Mouse (Mus musculus): ENCODE data around the gene Ehmt2. TPM values are rescaled to one million over a fixed set of nuclear protein-coding genes. Genes with fewer than 3 reads are reported as not detected.
"Not testable (repeated sequence)": the region's sequence is repeated elsewhere in the genome, so short reads cannot be mapped to it uniquely, and the experiment has no call there.

Ehmt2 gene
- polyA plus RNA-seq, 1 experiment from 2014 or later = 103 TPM

GRCm38 (mm10) chr17:34950514-34951455 lies 52.5 kb downstream of the Ehmt2 start:
- Histone ChIP-seq H3K27me3 (peaks cover 12% of the 10 kb centered on the region), H3K4me3 (peak overlapping the region; percentile 97), H3K9me3 (no peaks in the 10 kb centered on the region), H3K27ac (peak overlapping the region; percentile 94), H3K4me1 (peaks cover 13% of the 10 kb centered on the region), H3K9ac (peak overlapping the region; percentile 100), H3K4me2 (replicated peaks) (peak overlapping the region; percentile 97), H3K36me3 (peaks cover 19% of the 10 kb centered on the region)
- no peak for ATAC-seq (ENCODE audit: low FRiP score, low read depth)
- WGBS = 16% methylated on average over 10 of the region's 10 CpGs

GRCm38 (mm10) chr17:34951636-34952377 lies 53.5 kb downstream of the Ehmt2 start:
- under 1% methylated on average over 29 of the region's 29 CpGs for WGBS

DNA sequence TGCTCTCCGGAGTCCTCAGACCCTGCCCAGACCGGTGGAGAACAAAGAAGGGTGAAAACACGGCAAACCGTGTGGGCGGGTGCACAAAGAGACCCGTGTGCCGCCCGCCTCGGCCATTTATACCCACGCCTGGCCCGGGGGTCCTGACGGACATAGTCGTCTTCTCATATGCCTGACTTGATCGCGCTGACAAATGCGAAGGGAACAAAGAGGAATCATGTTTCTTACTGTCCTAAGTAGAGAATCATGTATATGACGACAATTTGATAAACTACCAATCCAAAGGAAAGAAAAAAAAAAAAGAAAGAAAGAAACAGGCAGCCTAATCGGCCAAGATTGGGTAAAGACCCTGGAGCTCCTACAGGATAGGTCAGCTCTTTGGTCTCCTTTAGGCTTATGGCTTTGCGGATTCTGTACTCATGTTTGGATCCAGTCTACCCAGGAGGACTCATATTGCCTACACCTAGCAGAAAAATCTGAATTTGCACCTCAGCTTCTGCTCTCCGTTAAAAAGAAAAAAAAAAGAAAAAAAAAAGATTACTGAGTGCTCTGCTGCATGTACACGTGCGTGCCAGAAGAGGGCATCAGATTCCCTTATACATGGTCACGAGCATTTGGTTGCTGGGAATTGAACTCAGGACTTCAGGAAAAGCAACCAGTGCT lies 54.2 kb downstream of the Ehmt2 start:
- Histone ChIP-seq H3K4me3 (peak overlapping the region; percentile 97), H3K27ac (peak overlapping the region; percentile 94), H3K27me3 (peaks cover 24% of the 10 kb centered on the region), H3K4me1 (peaks cover 13% of the 10 kb centered on the region), H3K4me2 (replicated peaks) (peak overlapping the region; percentile 97), H3K9me3 (no peaks in the 10 kb centered on the region), H3K36me3 (peaks cover 19% of the 10 kb centered on the region), H3K9ac (peak overlapping the region; percentile 100)
- peak; percentile 84 for ATAC-seq (ENCODE audit: low FRiP score, low read depth)
- WGBS = under 1% methylated on average over 23 of the region's 23 CpGs

More at GRCm38 (mm10) chr17:34951636-34952377, 53.5 kb downstream of the Ehmt2 start:
- Histone ChIP-seq H3K36me3 (peaks cover 19% of the 10 kb centered on the region), H3K27me3 (peaks cover 21% of the 10 kb centered on the region), H3K4me2 (replicated peaks) (peak overlapping the region; percentile 97), H3K4me3 (peak overlapping the region; percentile 97), H3K9me3 (no peaks in the 10 kb centered on the region), H3K27ac (peak overlapping the region; percentile 94), H3K4me1 (peaks cover 13% of the 10 kb centered on the region), H3K9ac (peak overlapping the region; percentile 100)
- no peak; the same call in 1 of the 2 replicates for ATAC-seq (ENCODE audit: low FRiP score, low read depth)

DNA sequence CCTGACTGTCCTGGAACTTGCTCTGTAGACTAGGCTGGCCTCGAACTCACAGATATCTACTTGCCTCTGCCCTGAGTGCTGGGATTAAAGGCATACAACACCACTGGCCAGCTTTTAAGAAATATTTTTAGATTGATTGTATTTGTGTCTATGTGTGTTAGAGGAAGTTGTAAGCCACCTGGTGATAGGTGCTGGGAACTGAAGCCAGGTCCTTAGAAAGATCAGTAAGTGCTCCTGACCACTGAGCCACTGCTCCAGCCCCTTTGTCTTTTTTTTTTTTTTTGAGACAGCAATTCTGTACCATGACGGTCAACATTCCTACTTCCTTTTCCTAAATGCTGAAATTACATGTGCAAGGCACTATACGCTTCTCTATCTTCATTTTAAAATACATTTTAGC lies 55.0 kb downstream of the Ehmt2 start:
- ATAC-seq (ENCODE audit: low FRiP score, low read depth) = no peak
- WGBS = 89% methylated on average over 3 of the region's 3 CpGs

DNA sequence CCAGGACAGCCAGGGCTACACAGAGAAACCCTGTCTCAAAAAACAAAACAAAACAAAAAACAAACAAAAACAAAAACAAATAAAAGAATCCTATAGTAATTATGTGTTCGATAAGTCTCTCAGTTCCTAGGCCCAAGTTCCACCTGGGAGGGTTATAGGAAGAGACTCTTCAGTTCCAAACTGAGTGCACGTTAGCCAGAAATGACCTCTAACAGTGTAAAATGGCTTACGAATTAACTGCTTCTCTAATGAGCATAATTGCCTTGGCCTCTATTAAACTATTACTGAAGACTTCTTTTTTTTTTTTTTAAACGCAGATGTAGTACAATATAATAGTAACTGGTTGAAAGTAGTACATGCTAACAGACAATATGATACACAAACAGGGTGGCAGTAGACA lies 55.6 kb downstream of the Ehmt2 start:
- H3K9me3 ChIP-seq = no peaks in the 10 kb centered on the region
- H3K4me3 ChIP-seq = no peak overlapping the region
- 91% methylated on average over 4 of the region's 4 CpGs for WGBS
- no peak for ATAC-seq (ENCODE audit: low FRiP score, low read depth)
- H3K9ac ChIP-seq = no peak overlapping the region
- H3K27ac ChIP-seq = no peak overlapping the region
- peaks cover 24% of the 10 kb centered on the region for H3K27me3 ChIP-seq
- peaks cover 19% of the 10 kb centered on the region for H3K36me3 ChIP-seq
- H3K4me1 ChIP-seq = peaks cover 13% of the 10 kb centered on the region
- H3K4me2 ChIP-seq (replicated peaks) = no peak overlapping the region

More for the DNA sequence above, 55.0 kb downstream of the Ehmt2 start:
- Histone ChIP-seq H3K4me1 (peaks cover 13% of the 10 kb centered on the region), H3K27me3 (peaks cover 24% of the 10 kb centered on the region), H3K4me2 (replicated peaks) (no peak overlapping the region), H3K27ac (no peak overlapping the region), H3K36me3 (peaks cover 19% of the 10 kb centered on the region), H3K4me3 (peak overlapping the region; percentile 97; the same call in 1 of the 2 replicates), H3K9ac (no peak overlapping the region), H3K9me3 (no peaks in the 10 kb centered on the region)

GRCm38 (mm10) chr17:34954831-34955230 lies 56.6 kb downstream of the Ehmt2 start:
- no peaks in the 10 kb centered on the region for H3K9me3 ChIP-seq
- no peak overlapping the region for H3K4me2 ChIP-seq (replicated peaks)
- ATAC-seq (ENCODE audit: low FRiP score, low read depth) = no peak
- H3K27ac ChIP-seq = no peak overlapping the region
- peaks cover 24% of the 10 kb centered on the region for H3K27me3 ChIP-seq
- 66% methylated on average over 4 of the region's 4 CpGs for WGBS
- H3K4me1 ChIP-seq = peaks cover 14% of the 10 kb centered on the region
- H3K9ac ChIP-seq = peak overlapping the region; percentile 25; the same call in 1 of the 2 replicates
- H3K36me3 ChIP-seq = peaks cover 12% of the 10 kb centered on the region
- no peak overlapping the region for H3K4me3 ChIP-seq

GRCm38 (mm10) chr17:34955884-34956283 lies 57.6 kb downstream of the Ehmt2 start:
- no peak overlapping the region for H3K4me3 ChIP-seq
- 80% methylated on average over 3 of the region's 3 CpGs for WGBS
- no peak overlapping the region for H3K27ac ChIP-seq
- peaks cover 24% of the 10 kb centered on the region for H3K27me3 ChIP-seq
- H3K4me2 ChIP-seq (replicated peaks) = no peak overlapping the region
- H3K4me1 ChIP-seq = peaks cover 12% of the 10 kb centered on the region
- no peaks in the 10 kb centered on the region for H3K9me3 ChIP-seq
- no peak for ATAC-seq (ENCODE audit: low FRiP score, low read depth)
- peaks cover 2% of the 10 kb centered on the region for H3K36me3 ChIP-seq
- no peak overlapping the region for H3K9ac ChIP-seq

GRCm38 (mm10) chr17:34956340-34956739 lies 58.1 kb downstream of the Ehmt2 start:
- no peaks in the 10 kb centered on the region for H3K9me3 ChIP-seq
- no peaks in the 10 kb centered on the region for H3K36me3 ChIP-seq
- no peak overlapping the region for H3K4me3 ChIP-seq
- ATAC-seq (ENCODE audit: low FRiP score, low read depth) = no peak
- no peak overlapping the region for H3K4me2 ChIP-seq (replicated peaks)
- H3K9ac ChIP-seq = no peak overlapping the region
- peaks cover 8% of the 10 kb centered on the region for H3K4me1 ChIP-seq
- 40% methylated on average over 1 of the region's 1 CpGs for WGBS
- no peak overlapping the region for H3K27ac ChIP-seq
- peaks cover 24% of the 10 kb centered on the region for H3K27me3 ChIP-seq

- not testable (repeated sequence) for H3K9me3 ChIP-seq; H3K9ac ChIP-seq; H3K27ac ChIP-seq; ATAC-seq (ENCODE audit: low FRiP score, low read depth); H3K36me3 ChIP-seq; H3K4me2 ChIP-seq (replicated peaks); H3K4me3 ChIP-seq; H3K4me1 ChIP-seq
- H3K27me3 ChIP-seq = peaks cover 26% of the 10 kb centered on the region
- WGBS = 20% methylated on average over 35 of the region's 40 CpGs
Observed at GRCm38 (mm10) chr17:34957291-34957690, 59.0 kb downstream of the Ehmt2 start.

- H3K36me3 ChIP-seq; H3K9me3 ChIP-seq; H3K27ac ChIP-seq; H3K4me1 ChIP-seq; ATAC-seq (ENCODE audit: low FRiP score, low read depth); H3K4me2 ChIP-seq (replicated peaks); H3K9ac ChIP-seq; H3K4me3 ChIP-seq: not testable (repeated sequence)
- peaks cover 28% of the 10 kb centered on the region for H3K27me3 ChIP-seq
- 34% methylated on average over 26 of the region's 40 CpGs for WGBS
Observed at GRCm38 (mm10) chr17:34957966-34958365, 59.7 kb downstream of the Ehmt2 start.

DNA sequence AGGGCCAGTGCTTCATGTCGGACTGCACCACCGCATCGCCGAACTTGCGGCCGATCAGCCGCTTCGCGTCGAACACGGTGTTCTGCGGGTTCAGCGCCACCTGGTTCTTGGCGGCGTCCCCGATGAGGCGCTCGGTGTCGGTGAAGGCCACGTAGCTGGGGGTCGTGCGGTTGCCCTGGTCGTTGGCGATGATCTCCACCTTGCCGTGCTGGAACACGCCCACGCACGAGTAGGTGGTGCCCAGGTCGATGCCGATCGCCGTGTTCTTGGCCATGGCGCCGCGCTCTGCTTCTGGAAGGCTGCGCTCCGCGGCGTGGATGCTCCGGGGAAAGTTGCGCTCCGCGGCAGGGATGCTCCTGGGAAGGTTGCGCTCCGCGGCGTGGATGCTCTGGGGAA lies 60.5 kb downstream of the Ehmt2 start:
- H3K36me3 ChIP-seq, H3K4me1 ChIP-seq, H3K9me3 ChIP-seq, H3K27ac ChIP-seq, H3K9ac ChIP-seq: not testable (repeated sequence)
- ATAC-seq (ENCODE audit: low FRiP score, low read depth) = peak; percentile 25
- peak overlapping the region; percentile 68 for H3K4me2 ChIP-seq (replicated peaks)
- H3K27me3 ChIP-seq = peaks cover 36% of the 10 kb centered on the region
- peak overlapping the region; percentile 53 for H3K4me3 ChIP-seq
- WGBS = 1% methylated on average over 24 of the region's 47 CpGs
